ENCODE assay signal across 18 mouse cellular contexts in the genomic region with DNA sequence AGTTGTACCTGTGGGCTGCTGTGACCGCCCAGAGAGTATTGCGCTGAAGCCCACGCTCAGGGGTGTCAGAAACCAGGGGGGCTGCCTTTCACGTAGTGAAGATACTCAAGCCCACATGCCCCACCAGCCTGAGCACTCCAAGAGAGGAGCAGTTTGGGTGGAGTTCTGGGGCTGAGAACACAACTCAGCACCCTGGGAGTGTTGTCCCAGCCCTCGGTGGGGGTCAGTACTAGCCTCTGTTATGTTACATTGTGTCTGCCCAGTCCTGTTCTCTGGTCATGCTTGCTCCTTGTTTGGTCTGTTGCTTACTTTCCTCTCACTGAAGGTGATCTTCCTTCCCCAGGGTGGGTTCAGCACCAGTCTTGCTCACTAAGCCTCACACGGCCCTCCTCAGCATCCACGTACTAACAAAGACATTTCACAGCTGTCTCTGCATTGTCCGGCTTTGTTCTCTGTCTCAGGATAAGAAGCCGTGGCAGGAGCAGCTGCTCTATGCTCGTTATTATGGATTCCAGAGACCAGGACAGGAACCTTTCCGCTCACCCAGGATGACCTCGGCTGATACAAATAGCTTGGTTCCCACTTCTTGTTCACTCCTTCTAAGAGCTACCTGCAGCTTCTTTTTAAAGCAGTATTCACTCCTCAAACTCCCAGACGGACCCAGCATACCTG. TPM values are rescaled to one million over a fixed set of nuclear protein-coding genes. Genes with fewer than 3 reads are reported as not detected.
DNase-seq lines count a peak whose midpoint lies in the region; ATAC-seq lines count a peak whose summit lies in the region.
"Had no signal": no experiment of that assay in that cellular context is flagged by ENCODE, and none has a peak within 500 bp of the region (broad histone marks: within the 10 kb centered on the region; RNA-seq: fewer than 3 reads in every experiment).

No protein-coding gene starts in this region.

- no peaks in the 10 kb centered on the region for H3K9me3 ChIP-seq in forebrain, embryonic 11.5 days (ENCODE audit: control insufficient read depth, low read length)
- H3K9me3 ChIP-seq in forebrain, embryonic 13.5 days (replicated peaks), result no peaks in the 10 kb centered on the region
- no peaks in the 10 kb centered on the region for H3K9me3 ChIP-seq in midbrain, embryonic 10.5 days (replicated peaks)
- H3K9me3 ChIP-seq in midbrain, embryonic 15.5 days, result no peaks in the 10 kb centered on the region
- no peaks in the 10 kb centered on the region for H3K9me3 ChIP-seq in embryonic facial prominence, embryonic 14.5 days (ENCODE audit: control insufficient read depth, low read length)
- H3K9me3 ChIP-seq in midbrain, embryonic 14.5 days (ENCODE audit: control insufficient read depth, low read length), result no peaks in the 10 kb centered on the region
- H3K9me3 ChIP-seq: embryonic facial prominence, embryonic 15.5 days had no signal

- 0 out of 2 replicates have a peak, but pooled peaks have one; percentile 42 for ATAC-seq in forebrain, embryonic 11.5 days (replicated peaks; ENCODE audit: low FRiP score)
- ATAC-seq in forebrain, embryonic 13.5 days, result no peak
- no peak for ATAC-seq in midbrain, embryonic 15.5 days (replicated peaks)
- ATAC-seq in embryonic facial prominence, embryonic 14.5 days (ENCODE audit: low read depth), result peak; percentile 22; the same call in 1 of the 2 replicates
- ATAC-seq in midbrain, embryonic 14.5 days (ENCODE audit: low FRiP score, low TSS enrichment), result no peak; the same call in 1 of the 2 replicates
- ATAC-seq: Patski had no signal

- peaks cover 3% of the 10 kb centered on the region; the same call in 1 of the 2 replicates for H3K4me1 ChIP-seq in forebrain, embryonic 11.5 days (replicated peaks; ENCODE audit: control insufficient read depth, insufficient read depth, low read length)
- H3K4me1 ChIP-seq in forebrain, embryonic 13.5 days, result peaks cover 11% of the 10 kb centered on the region; the same call in 1 of the 2 replicates
- H3K4me1 ChIP-seq in midbrain, embryonic 10.5 days, result peaks cover 32% of the 10 kb centered on the region
- H3K4me1 ChIP-seq in midbrain, embryonic 15.5 days, result no peaks in the 10 kb centered on the region; the same call in 1 of the 2 replicates
- H3K4me1 ChIP-seq in embryonic facial prominence, embryonic 14.5 days (ENCODE audit: control insufficient read depth, insufficient read depth, low read length), result peaks cover 2% of the 10 kb centered on the region; the same call in 1 of the 2 replicates
- peaks cover 14% of the 10 kb centered on the region for H3K4me1 ChIP-seq in midbrain, embryonic 14.5 days (ENCODE audit: control insufficient read depth, insufficient read depth, low read length)

- no peak for DNase-seq in forebrain, embryonic 11.5 days (ENCODE audit: low spot score)
- DNase-seq in midbrain, embryonic 10.5 days (ENCODE audit: low spot score), result peak; percentile 49
- peak; percentile 57 for DNase-seq in embryonic facial prominence, embryonic 14.5 days (ENCODE audit: low spot score)
- peak; percentile 46 for DNase-seq in midbrain, embryonic 14.5 days
- DNase-seq in left cerebral cortex, adult 9 months (ENCODE audit: low spot score in 2 of 2), result no peak
- no peak for DNase-seq in kidney, adult 8-10 months
- DNase-seq: cerebellum, postnatal 14 days; heart, postnatal 4 days; kidney, adult 11 months; kidney, postnatal 25 days; lung, adult 18-20 months; lung, postnatal 4 days; right cerebral cortex, postnatal 25 days; thymus, adult 18-20 months had no signal

- H3K4me3 ChIP-seq in forebrain, embryonic 11.5 days (ENCODE audit: low read depth, low read length), result no peak overlapping the region
- no peak overlapping the region for H3K4me3 ChIP-seq in forebrain, embryonic 13.5 days
- no peak overlapping the region for H3K4me3 ChIP-seq in midbrain, embryonic 10.5 days
- no peak overlapping the region for H3K4me3 ChIP-seq in midbrain, embryonic 15.5 days
- H3K4me3 ChIP-seq in embryonic facial prominence, embryonic 14.5 days (ENCODE audit: low read depth, low read length), result no peak overlapping the region
- no peak overlapping the region for H3K4me3 ChIP-seq in midbrain, embryonic 14.5 days (replicated peaks; ENCODE audit: low read depth, low read length)
- H3K4me3 ChIP-seq: embryonic facial prominence, embryonic 15.5 days had no signal

- no peaks in the 10 kb centered on the region for H3K36me3 ChIP-seq in forebrain, embryonic 11.5 days (ENCODE audit: control insufficient read depth, insufficient read depth, low read length)
- peaks cover 8% of the 10 kb centered on the region for H3K36me3 ChIP-seq in forebrain, embryonic 13.5 days (ENCODE audit: poor library complexity, severe bottlenecking)
- H3K36me3 ChIP-seq in midbrain, embryonic 10.5 days, result peaks cover 5% of the 10 kb centered on the region
- H3K36me3 ChIP-seq in midbrain, embryonic 15.5 days (replicated peaks), result no peaks in the 10 kb centered on the region
- H3K36me3 ChIP-seq in embryonic facial prominence, embryonic 14.5 days (ENCODE audit: control insufficient read depth, insufficient read depth, low read length), result 0 out of 2 replicates have a peak, but pooled peaks cover 2% of the 10 kb centered on the region
- no peaks in the 10 kb centered on the region for H3K36me3 ChIP-seq in midbrain, embryonic 14.5 days (ENCODE audit: control insufficient read depth, insufficient read depth, low read length)

- H3K4me2 ChIP-seq in forebrain, embryonic 11.5 days (ENCODE audit: low read depth, low read length, severe bottlenecking), result no peak overlapping the region
- H3K4me2 ChIP-seq in forebrain, embryonic 13.5 days, result no peak overlapping the region
- no peak overlapping the region for H3K4me2 ChIP-seq in midbrain, embryonic 15.5 days
- no peak overlapping the region for H3K4me2 ChIP-seq in embryonic facial prominence, embryonic 14.5 days (ENCODE audit: low read depth, low read length)
- H3K4me2 ChIP-seq in midbrain, embryonic 14.5 days (ENCODE audit: low read length), result no peak overlapping the region
- H3K4me2 ChIP-seq: embryonic facial prominence, embryonic 15.5 days had no signal

- 58% methylated on average over 13 of the region's 13 CpGs for WGBS in forebrain, embryonic 11.5 days
- 53% methylated on average over 13 of the region's 13 CpGs for WGBS in forebrain, embryonic 13.5 days
- WGBS in midbrain, embryonic 10.5 days, result 54% methylated on average over 13 of the region's 13 CpGs
- 41% methylated on average over 13 of the region's 13 CpGs for WGBS in midbrain, embryonic 15.5 days
- WGBS in embryonic facial prominence, embryonic 14.5 days, result 63% methylated on average over 13 of the region's 13 CpGs
- 37% methylated on average over 13 of the region's 13 CpGs for WGBS in midbrain, embryonic 14.5 days

- H3K9ac ChIP-seq in forebrain, embryonic 11.5 days (ENCODE audit: low read length), result no peak overlapping the region
- H3K9ac ChIP-seq in forebrain, embryonic 13.5 days, result no peak overlapping the region
- H3K9ac ChIP-seq in midbrain, embryonic 15.5 days, result no peak overlapping the region
- no peak overlapping the region for H3K9ac ChIP-seq in embryonic facial prominence, embryonic 14.5 days (ENCODE audit: low read depth, low read length)
- no peak overlapping the region for H3K9ac ChIP-seq in midbrain, embryonic 14.5 days (replicated peaks; ENCODE audit: low read length)
- H3K9ac ChIP-seq: embryonic facial prominence, embryonic 15.5 days had no signal

- H3K27me3 ChIP-seq in forebrain, embryonic 11.5 days (ENCODE audit: control insufficient read depth, insufficient read depth, low read length), result no peaks in the 10 kb centered on the region
- H3K27me3 ChIP-seq in forebrain, embryonic 13.5 days, result no peaks in the 10 kb centered on the region
- no peaks in the 10 kb centered on the region for H3K27me3 ChIP-seq in midbrain, embryonic 10.5 days (ENCODE audit: low read depth, poor library complexity, severe bottlenecking)
- H3K27me3 ChIP-seq in midbrain, embryonic 15.5 days (replicated peaks), result no peaks in the 10 kb centered on the region
- no peaks in the 10 kb centered on the region for H3K27me3 ChIP-seq in embryonic facial prominence, embryonic 14.5 days (replicated peaks; ENCODE audit: control insufficient read depth, insufficient read depth, low read length)
- H3K27me3 ChIP-seq in midbrain, embryonic 14.5 days (ENCODE audit: control insufficient read depth, insufficient read depth, low read length), result no peaks in the 10 kb centered on the region
- H3K27me3 ChIP-seq: embryonic facial prominence, embryonic 15.5 days; Patski had no signal

- H3K27ac ChIP-seq in forebrain, embryonic 11.5 days (ENCODE audit: low read depth, low read length), result no peak overlapping the region
- no peak overlapping the region for H3K27ac ChIP-seq in forebrain, embryonic 13.5 days
- H3K27ac ChIP-seq in midbrain, embryonic 10.5 days (replicated peaks), result peak overlapping the region; percentile 81
- H3K27ac ChIP-seq in midbrain, embryonic 15.5 days, result no peak overlapping the region
- no peak overlapping the region for H3K27ac ChIP-seq in embryonic facial prominence, embryonic 14.5 days (replicated peaks; ENCODE audit: low read depth, low read length)
- no peak overlapping the region for H3K27ac ChIP-seq in midbrain, embryonic 14.5 days (replicated peaks; ENCODE audit: low read depth, low read length)
- H3K27ac ChIP-seq: embryonic facial prominence, embryonic 15.5 days had no signal

RNA-seq across cellular contexts. Expression of gene Olfml2b, which starts 13.4 kb away (rescaled TPM):
- 4.4 and 6.0 TPM in 2 replicates for polyA plus RNA-seq in forebrain, embryonic 11.5 days (2014; fragmentation: Nextera tagmentation; extraction: Ambion mirVana)
- 6.7 and 7.3 TPM in 2 replicates for polyA plus RNA-seq in forebrain, embryonic 13.5 days (2015; fragmentation: Nextera tagmentation; extraction: Ambion mirVana)
- polyA plus RNA-seq in midbrain, embryonic 10.5 days (2016; fragmentation: Nextera tagmentation; extraction: Ambion mirVana), result 6.1 and 7.6 TPM in 2 replicates
- 4.8 and 5.2 TPM in 2 replicates for polyA plus RNA-seq in midbrain, embryonic 15.5 days (2015; fragmentation: Nextera tagmentation; extraction: Ambion mirVana)
- 43.7 and 46.6 TPM in 2 replicates for polyA plus RNA-seq in embryonic facial prominence, embryonic 14.5 days (2014; fragmentation: Nextera tagmentation; extraction: Ambion mirVana)
- 3.0 and 3.7 TPM in 2 replicates for polyA plus RNA-seq in midbrain, embryonic 14.5 days (2014; fragmentation: Nextera tagmentation; extraction: Ambion mirVana)

Comparison
In these comparisons a context has a peak if more than half of its experiments do, and no peak if none do; other contexts are left out.
1. ATAC-seq: peak in forebrain, embryonic 11.5 days (single experiment) and embryonic facial prominence, embryonic 14.5 days (single experiment); none in forebrain, embryonic 13.5 days (single experiment), midbrain, embryonic 15.5 days (single experiment) and midbrain, embryonic 14.5 days (single experiment).
2. DNase-seq: peak in midbrain, embryonic 10.5 days (single experiment), embryonic facial prominence, embryonic 14.5 days (single experiment) and midbrain, embryonic 14.5 days (single experiment); none in forebrain, embryonic 11.5 days (single experiment), left cerebral cortex, adult 9 months (0 of 2) and kidney, adult 8-10 months (0 of 2).